Mouse (Mus musculus) stomach, embryonic 16.5 days (tissue): ENCODE measurements around the gene Mob3a. TPM values are rescaled to one million over a fixed set of nuclear protein-coding genes. Genes with fewer than 3 reads are reported as not detected.

Experiments
- ATAC-seq: fragments of 200-750 bp; cut with Nextera tagmentation; 2 replicates; pipeline ENCODE4 v1.8.0; 2017; ENCODE audit warnings: moderate number of reproducible peaks, moderate TSS enrichment; ENCODE audit not compliant: insufficient read depth, low FRiP score
- H3K27ac ChIP-seq: fragments of 300-500 bp; sonication (generic); 2 replicates; pipeline ENCODE4 v1.5.1; 2014; ENCODE audit warnings: low read length
- H3K27me3 ChIP-seq: fragments of 300-500 bp; sonication (generic); 2 replicates; pipeline ENCODE4 v1.6.1; 2014; ENCODE audit warnings: low read length, control low read depth, mixed read lengths; ENCODE audit not compliant: control insufficient read depth, insufficient read depth
- H3K36me3 ChIP-seq: fragments of 300-500 bp; sonication (generic); 2 replicates; pipeline ENCODE4 v1.6.1; 2014; ENCODE audit warnings: low read length; ENCODE audit not compliant: control insufficient read depth, insufficient read depth
- H3K4me1 ChIP-seq: fragments of 300-500 bp; sonication (generic); 2 replicates; pipeline ENCODE4 v1.6.1; 2014; ENCODE audit warnings: low read length, control low read depth, mixed read lengths; ENCODE audit not compliant: control insufficient read depth, insufficient read depth
- H3K4me2 ChIP-seq: fragments of 300-500 bp; sonication (generic); 2 replicates; pipeline ENCODE4 v1.6.1; 2014; ENCODE audit warnings: low read depth, low read length, mixed read lengths
- H3K4me3 ChIP-seq: fragments of 300-500 bp; sonication (generic); replicated peaks from 2 replicates; pipeline ENCODE4 v1.5.1; 2014; ENCODE audit warnings: mild to moderate bottlenecking, low read length
- H3K9ac ChIP-seq: fragments of 300-500 bp; sonication (generic); 2 replicates; pipeline ENCODE4 v1.6.1; 2014; ENCODE audit warnings: low read length
- H3K9me3 ChIP-seq: fragments of 300-500 bp; sonication (generic); replicated peaks from 2 replicates; pipeline ENCODE4 v1.6.1; 2016; ENCODE audit warnings: low read length, control low read depth; ENCODE audit not compliant: control insufficient read depth
- WGBS: fragments of 180-500 bp; shearing (Covaris S2); extraction: QIAGEN DNeasy Blood & Tissue Kit; methylation state at CpG from one replicate; pipeline ENCODE4 v1.1.7; 2014; 5-methylcytosine and 5-hydroxymethylcytosine counted together
- polyA plus RNA-seq: library from polyadenylated mRNA; unstranded; fragments of >200 nt; fragmentation: Nextera tagmentation; extraction: Ambion mirVana; gene quantifications from 2 replicates; pipeline ENCODE4 v1.2.1, GENCODE M21; 2015

The Mob3a gene
- polyA plus RNA-seq, 1 experiment from 2014 or later, result 51.6 TPM

DNA sequence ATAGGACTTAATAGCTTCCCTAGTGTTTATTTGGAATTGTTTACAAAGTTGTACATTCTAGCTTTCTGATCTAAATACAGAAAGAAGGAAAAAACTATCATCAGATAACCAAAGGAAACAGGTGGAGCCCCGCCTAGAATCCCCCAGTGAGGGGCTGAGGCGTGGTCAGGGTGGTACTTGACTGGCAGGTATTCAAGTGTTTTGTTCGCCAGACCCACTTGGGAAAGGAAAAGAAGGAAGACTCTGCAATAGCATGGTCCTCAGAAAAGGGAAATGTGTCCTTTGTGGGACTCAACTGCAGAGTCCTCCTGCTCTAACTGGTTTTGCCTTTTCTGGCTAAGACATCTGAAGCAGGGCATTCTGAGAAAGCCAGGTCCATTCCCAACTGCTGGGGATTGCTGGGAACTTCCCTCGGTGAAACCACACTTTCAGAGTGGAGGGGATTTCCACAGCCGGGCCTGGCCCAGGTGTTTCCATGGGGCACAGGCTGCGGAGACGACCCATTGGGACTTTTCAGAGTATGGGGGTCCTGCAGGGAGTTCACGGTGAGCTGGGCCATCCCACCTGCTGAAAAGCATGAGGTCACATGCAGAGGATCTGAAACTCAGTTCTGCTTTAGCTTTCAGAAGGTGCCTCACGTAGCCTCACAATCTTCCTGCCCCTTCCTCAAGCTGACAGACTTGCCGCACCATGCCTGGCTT is 5.8 kb downstream of the Mob3a start:
- Histone ChIP-seq H3K4me3 (no peak overlapping the region), H3K9ac (no peak overlapping the region), H3K4me2 (no peak overlapping the region), H3K9me3 (no peaks in the 10 kb centered on the region), H3K27me3 (no peaks in the 10 kb centered on the region), H3K36me3 (no peaks in the 10 kb centered on the region), H3K27ac (peak overlapping the region; percentile 57), H3K4me1 (peaks cover 24% of the 10 kb centered on the region)
- 53% methylated on average over 10 of the region's 10 CpGs for WGBS
- no peak for ATAC-seq

- Histone ChIP-seq H3K27me3 (no peaks in the 10 kb centered on the region), H3K27ac (peak overlapping the region; percentile 57; the same call in 1 of the 2 replicates), H3K9me3 (no peaks in the 10 kb centered on the region), H3K4me3 (no peak overlapping the region), H3K36me3 (no peaks in the 10 kb centered on the region), H3K4me2 (0 out of 2 replicates have a peak overlapping the region, but pooled peaks have one; percentile 9), H3K9ac (no peak overlapping the region), H3K4me1 (peaks cover 18% of the 10 kb centered on the region)
- ATAC-seq, result no peak
- 59% methylated on average over 2 of the region's 2 CpGs for WGBS
These were observed 6.6 kb downstream of the Mob3a start for GRCm38 (mm10) chr10:80695186-80695585.

DNA sequence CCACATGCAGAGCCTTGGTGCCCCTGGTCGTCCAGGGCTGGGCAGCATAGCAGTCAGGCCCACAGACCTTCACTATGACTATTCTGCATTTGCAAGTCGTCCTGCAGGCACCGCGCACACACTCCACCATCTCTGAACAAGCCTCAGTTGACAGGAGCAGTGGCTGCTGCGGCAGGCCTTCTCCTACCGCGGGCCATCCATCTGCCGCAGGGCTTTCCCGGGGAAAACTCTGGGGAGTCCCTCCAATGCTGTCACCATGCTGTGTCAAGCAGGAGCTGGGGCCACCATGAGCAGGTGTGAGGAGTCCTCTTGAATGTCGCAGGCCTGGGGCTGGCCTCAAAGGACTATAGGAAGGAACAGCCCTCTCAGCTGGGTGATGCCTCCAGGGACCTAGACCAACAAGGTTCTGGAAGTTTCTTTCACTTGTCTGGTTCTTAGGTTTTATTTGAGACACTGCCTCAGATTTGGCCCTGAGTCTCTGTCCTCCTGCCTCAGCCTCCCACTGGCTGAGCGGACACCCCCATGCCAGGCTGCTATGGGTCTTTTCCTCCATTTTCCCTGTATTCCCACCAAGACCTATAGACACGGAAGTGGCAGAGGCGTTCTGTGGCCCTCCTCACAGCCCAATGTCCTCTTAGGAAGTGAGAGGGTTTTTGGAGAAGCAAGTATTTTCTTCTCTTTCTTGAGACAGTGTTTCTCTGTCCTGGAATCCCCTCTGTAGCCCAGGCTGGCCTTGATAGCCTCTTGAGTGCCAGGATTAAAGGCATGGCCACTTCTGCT is 7.4 kb downstream of the Mob3a start:
- H3K9ac ChIP-seq, result no peak overlapping the region
- no peak overlapping the region for H3K4me2 ChIP-seq
- H3K4me3 ChIP-seq, result no peak overlapping the region
- no peaks in the 10 kb centered on the region for H3K27me3 ChIP-seq
- peak overlapping the region; percentile 57; the same call in 1 of the 2 replicates for H3K27ac ChIP-seq
- 87% methylated on average over 13 of the region's 13 CpGs for WGBS
- no peak for ATAC-seq
- H3K4me1 ChIP-seq, result peaks cover 18% of the 10 kb centered on the region
- peaks cover 6% of the 10 kb centered on the region; the same call in 1 of the 2 replicates for H3K36me3 ChIP-seq
- H3K9me3 ChIP-seq, result no peaks in the 10 kb centered on the region

- H3K9ac ChIP-seq, result no peak overlapping the region
- WGBS, result 88% methylated on average over 12 of the region's 12 CpGs
These were observed 8.3 kb downstream of the Mob3a start for GRCm38 (mm10) chr10:80693401-80694045.

GRCm38 (mm10) chr10:80692249-80693165 is 9.3 kb downstream of the Mob3a start:
- no peak for ATAC-seq
- Histone ChIP-seq H3K9me3 (no peaks in the 10 kb centered on the region), H3K9ac (no peak overlapping the region)

More at GRCm38 (mm10) chr10:80693401-80694045, 8.3 kb downstream of the Mob3a start:
- H3K27ac ChIP-seq, result no peak overlapping the region
- H3K4me2 ChIP-seq, result no peak overlapping the region
- no peaks in the 10 kb centered on the region for H3K9me3 ChIP-seq
- peaks cover 9% of the 10 kb centered on the region; the same call in 1 of the 2 replicates for H3K36me3 ChIP-seq
- no peak overlapping the region for H3K4me3 ChIP-seq
- no peak for ATAC-seq
- peaks cover 18% of the 10 kb centered on the region for H3K4me1 ChIP-seq
- H3K27me3 ChIP-seq, result no peaks in the 10 kb centered on the region

DNA sequence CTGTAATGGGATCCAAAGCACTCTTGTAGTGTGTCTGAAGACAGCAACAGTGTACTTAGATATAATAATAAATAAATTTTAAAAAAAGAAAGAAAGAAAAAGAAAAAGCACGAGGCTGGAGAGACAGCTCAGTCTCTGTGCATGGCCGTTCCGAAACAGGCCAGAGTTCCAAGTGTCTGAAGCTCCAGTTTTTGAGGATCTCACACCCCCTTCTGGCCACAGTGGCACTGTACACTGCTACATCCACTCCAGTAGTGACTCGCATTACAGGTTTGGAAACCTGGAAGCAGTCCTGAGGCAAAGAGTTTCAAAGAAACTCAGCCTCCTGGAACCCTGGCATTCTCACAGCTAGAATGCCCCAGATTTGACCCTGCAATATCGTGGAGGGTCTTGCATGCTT is 13.9 kb downstream of the Mob3a start:
- Histone ChIP-seq H3K9me3 (no peaks in the 10 kb centered on the region), H3K9ac (no peak overlapping the region), H3K27me3 (no peaks in the 10 kb centered on the region), H3K4me2 (no peak overlapping the region), H3K27ac (no peak overlapping the region), H3K4me3 (no peak overlapping the region), H3K36me3 (peaks cover 27% of the 10 kb centered on the region; the same call in 1 of the 2 replicates), H3K4me1 (no peaks in the 10 kb centered on the region)
- peak; percentile 76; the same call in 1 of the 2 replicates for ATAC-seq
- 32% methylated on average over 5 of the region's 5 CpGs for WGBS

More at GRCm38 (mm10) chr10:80692249-80693165, 9.3 kb downstream of the Mob3a start:
- H3K27me3 ChIP-seq, result no peaks in the 10 kb centered on the region
- WGBS, result 78% methylated on average over 14 of the region's 14 CpGs
- no peak overlapping the region for H3K4me2 ChIP-seq
- H3K4me3 ChIP-seq, result no peak overlapping the region
- peaks cover 9% of the 10 kb centered on the region; the same call in 1 of the 2 replicates for H3K36me3 ChIP-seq
- no peak overlapping the region; the same call in 1 of the 2 replicates for H3K27ac ChIP-seq
- peaks cover 18% of the 10 kb centered on the region for H3K4me1 ChIP-seq

DNA sequence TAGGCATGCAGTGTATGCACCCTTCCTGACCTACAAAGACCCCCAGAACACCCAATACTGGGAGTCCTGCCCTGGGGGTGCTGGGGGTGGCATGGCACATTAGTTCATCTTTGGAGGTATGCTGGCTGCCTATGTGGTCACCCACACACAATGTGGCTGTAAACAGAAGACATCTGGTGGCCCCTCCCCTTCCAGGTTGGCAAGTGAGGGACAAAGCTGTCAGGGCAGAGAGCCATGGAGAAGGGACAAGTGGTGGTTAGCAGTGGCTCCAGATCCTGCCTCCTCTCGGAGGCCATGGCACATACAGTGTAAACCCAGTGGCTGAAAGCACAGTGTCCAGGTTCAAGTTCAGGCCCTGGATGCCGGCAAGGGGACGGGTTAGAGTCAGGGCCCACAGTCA is 15.2 kb downstream of the Mob3a start:
- ATAC-seq, result no peak
- no peak overlapping the region for H3K4me2 ChIP-seq
- no peaks in the 10 kb centered on the region for H3K4me1 ChIP-seq
- no peaks in the 10 kb centered on the region for H3K27me3 ChIP-seq
- H3K9me3 ChIP-seq, result no peaks in the 10 kb centered on the region
- WGBS, result 94% methylated on average over 3 of the region's 3 CpGs
- H3K27ac ChIP-seq, result no peak overlapping the region
- H3K9ac ChIP-seq, result no peak overlapping the region
- H3K4me3 ChIP-seq, result no peak overlapping the region
- peaks cover 27% of the 10 kb centered on the region; the same call in 1 of the 2 replicates for H3K36me3 ChIP-seq

DNA sequence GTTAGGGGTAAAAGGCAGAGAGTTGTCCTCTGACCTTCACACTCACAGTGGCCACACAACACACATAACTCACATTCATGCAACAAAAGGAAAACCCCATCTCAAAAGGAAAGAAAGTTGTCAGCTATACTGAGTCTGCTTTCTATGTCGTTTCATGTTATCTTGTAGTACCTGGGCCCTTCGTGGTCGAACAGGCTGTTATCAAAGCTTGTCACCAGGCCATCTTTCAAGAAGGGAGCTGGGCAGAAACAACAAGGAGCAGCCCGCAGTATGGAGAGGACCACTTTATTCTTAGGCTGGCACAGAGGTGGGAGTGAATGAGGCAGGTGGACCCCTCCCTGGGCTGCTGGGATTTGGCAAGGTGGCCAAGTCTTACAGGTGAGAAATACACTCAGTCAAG is 16.8 kb downstream of the Mob3a start:
- H3K9me3 ChIP-seq, result no peaks in the 10 kb centered on the region
- no peak overlapping the region for H3K9ac ChIP-seq
- H3K27ac ChIP-seq, result no peak overlapping the region
- WGBS, result 76% methylated on average over 4 of the region's 4 CpGs
- no peak for ATAC-seq
- peaks cover 27% of the 10 kb centered on the region; the same call in 1 of the 2 replicates for H3K36me3 ChIP-seq
- no peak overlapping the region for H3K4me2 ChIP-seq
- H3K27me3 ChIP-seq, result no peaks in the 10 kb centered on the region
- H3K4me1 ChIP-seq, result peaks cover 1% of the 10 kb centered on the region; the same call in 1 of the 2 replicates
- no peak overlapping the region for H3K4me3 ChIP-seq
